In the genomic region with DNA sequence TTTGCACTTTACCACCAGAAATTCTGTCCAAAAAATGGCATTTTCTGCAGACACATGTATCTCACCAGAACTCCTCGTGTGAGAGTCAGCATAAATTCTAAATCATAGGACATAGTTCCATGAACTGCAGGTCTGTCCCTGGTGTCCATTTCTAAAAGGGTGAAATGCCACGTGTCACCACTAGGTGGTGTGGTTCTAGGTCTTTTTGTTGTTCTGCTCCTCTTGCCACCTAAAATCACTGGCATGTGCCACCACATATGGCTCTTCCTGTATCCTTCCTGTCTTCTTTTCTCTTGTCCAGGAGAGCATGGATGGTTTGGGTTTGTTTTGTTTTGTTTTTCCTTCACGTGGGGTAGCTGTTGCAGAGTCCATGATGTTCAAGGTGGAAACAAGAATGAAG, we compare ENCODE assay signal across 10 mouse cellular contexts. TPM values are rescaled to one million over a fixed set of nuclear protein-coding genes. Genes with fewer than 3 reads are reported as not detected.
DNase-seq lines count a peak whose midpoint lies in the region; ATAC-seq and TF ChIP-seq lines count a peak whose summit lies in the region.
"Had no signal": no experiment of that assay in that cellular context is flagged by ENCODE, and none has a peak within 500 bp of the region (broad histone marks: within the 10 kb centered on the region; RNA-seq: fewer than 3 reads in every experiment).

No protein-coding gene starts in this region.

- H3K27ac ChIP-seq in heart, embryonic 12.5 days (ENCODE audit: poor library complexity, severe bottlenecking) = no peak overlapping the region
- no peak overlapping the region for H3K27ac ChIP-seq in testis, adult 2 months (ENCODE audit: control insufficient read depth, insufficient read depth, low read depth, low read length)
- H3K27ac ChIP-seq in cerebellum, adult 2 months (ENCODE audit: insufficient read depth, low read length) = no peak overlapping the region
- no peak overlapping the region for H3K27ac ChIP-seq in midbrain, embryonic 14.5 days (replicated peaks; ENCODE audit: low read depth, low read length)
- H3K27ac ChIP-seq: heart, embryonic 15.5 days had no signal

- DNase-seq in heart, adult 8-10 months (ENCODE audit: low spot score) = peak; percentile 21
- DNase-seq in testis, postnatal 14 days (ENCODE audit: low spot score) = no peak
- DNase-seq in cerebellum, adult 2 months = peak; percentile 52 to 56
- peak; percentile 50 for DNase-seq in kidney, postnatal 10 days
- peak; percentile 69 for DNase-seq in midbrain, embryonic 14.5 days

- no peak overlapping the region for H3K4me3 ChIP-seq in heart, embryonic 12.5 days
- H3K4me3 ChIP-seq in testis, adult 2 months (ENCODE audit: control insufficient read depth, low read depth, low read length) = no peak overlapping the region
- no peak overlapping the region for H3K4me3 ChIP-seq in cerebellum, adult 2 months (replicated peaks; ENCODE audit: insufficient read depth, low read depth, low read length)
- no peak overlapping the region for H3K4me3 ChIP-seq in midbrain, embryonic 14.5 days (replicated peaks; ENCODE audit: low read depth, low read length)
- H3K4me3 ChIP-seq: heart, embryonic 15.5 days; megakaryocyte, embryonic 14.5 days had no signal

- no peaks in the 10 kb centered on the region for H3K36me3 ChIP-seq in heart, embryonic 12.5 days
- no peaks in the 10 kb centered on the region; the same call in 1 of the 2 replicates for H3K36me3 ChIP-seq in testis, adult 2 months (ENCODE audit: control insufficient read depth, insufficient read depth, low read length)
- peaks cover 70% of the 10 kb centered on the region for H3K36me3 ChIP-seq in midbrain, embryonic 14.5 days (ENCODE audit: control insufficient read depth, insufficient read depth, low read length)
- H3K36me3 ChIP-seq: heart, embryonic 15.5 days had no signal

- ATAC-seq in heart, embryonic 12.5 days (ENCODE audit: insufficient number of reproducible peaks, low FRiP score) = no peak
- no peak for ATAC-seq in midbrain, embryonic 14.5 days (ENCODE audit: low FRiP score, low TSS enrichment)
- no peak for ATAC-seq in CD4-positive, CD25-positive, alpha-beta regulatory T cell, adult 4 months

- no peak overlapping the region for H3K4me2 ChIP-seq in heart, embryonic 12.5 days
- H3K4me2 ChIP-seq in midbrain, embryonic 14.5 days (ENCODE audit: low read length) = no peak overlapping the region
- H3K4me2 ChIP-seq: heart, embryonic 15.5 days had no signal

- H3K9ac ChIP-seq in heart, embryonic 12.5 days = no peak overlapping the region
- no peak overlapping the region for H3K9ac ChIP-seq in midbrain, embryonic 14.5 days (replicated peaks; ENCODE audit: low read length)
- H3K9ac ChIP-seq: heart, embryonic 15.5 days had no signal

- peak; percentile 28; the same call in 1 of the 2 replicates for TF ChIP-seq CTCF in testis, adult 2 months (IDR thresholded peaks at IDR 0.05; ENCODE audit: control insufficient read depth, insufficient read depth, insufficient replicate concordance, low read depth, low read length)
- peak; percentile 57; the same call in 1 of the 2 replicates for TF ChIP-seq CTCF in cerebellum, adult 2 months (IDR thresholded peaks at IDR 0.05; ENCODE audit: borderline replicate concordance, insufficient read depth, low read depth, low read length)

- TF ChIP-seq POLR2A in testis, adult 2 months (IDR thresholded peaks at IDR 0.05; ENCODE audit: control insufficient read depth, low read depth, low read length) = no peak
- no peak for TF ChIP-seq POLR2A in cerebellum, adult 2 months (IDR thresholded peaks at IDR 0.05; ENCODE audit: borderline replicate concordance, insufficient read depth, low read length)

- peaks cover 7% of the 10 kb centered on the region; the same call in 1 of the 2 replicates for H3K27me3 ChIP-seq in heart, embryonic 12.5 days (replicated peaks)
- H3K27me3 ChIP-seq in testis, adult 2 months (ENCODE audit: control insufficient read depth, insufficient read depth, low read length) = no peaks in the 10 kb centered on the region
- no peaks in the 10 kb centered on the region for H3K27me3 ChIP-seq in cerebellum, adult 2 months (ENCODE audit: control insufficient read depth, insufficient read depth, low read length)
- no peaks in the 10 kb centered on the region for H3K27me3 ChIP-seq in midbrain, embryonic 14.5 days (ENCODE audit: control insufficient read depth, insufficient read depth, low read length)
- H3K27me3 ChIP-seq: megakaryocyte, embryonic 14.5 days had no signal

- WGBS in heart, embryonic 12.5 days = 17% methylated on average over 3 of the region's 3 CpGs
- 30% methylated on average over 3 of the region's 3 CpGs for WGBS in cerebellum, adult 2 months
- 16% methylated on average over 3 of the region's 3 CpGs for whole genome bisulfite sequencing in midbrain, embryonic 14.5 days

- no peaks in the 10 kb centered on the region for H3K4me1 ChIP-seq in heart, embryonic 12.5 days (replicated peaks)
- no peaks in the 10 kb centered on the region for H3K4me1 ChIP-seq in testis, adult 2 months (ENCODE audit: control insufficient read depth, insufficient read depth, low read length)
- no peaks in the 10 kb centered on the region for H3K4me1 ChIP-seq in cerebellum, adult 2 months (ENCODE audit: control insufficient read depth, insufficient read depth, low read length)
- no peaks in the 10 kb centered on the region for H3K4me1 ChIP-seq in midbrain, embryonic 14.5 days (ENCODE audit: control insufficient read depth, insufficient read depth, low read length)
- H3K4me1 ChIP-seq: heart, embryonic 15.5 days; megakaryocyte, embryonic 14.5 days had no signal

- no peaks in the 10 kb centered on the region for H3K9me3 ChIP-seq in heart, embryonic 12.5 days (replicated peaks)
- H3K9me3 ChIP-seq in midbrain, embryonic 14.5 days (ENCODE audit: control insufficient read depth, low read length) = no peaks in the 10 kb centered on the region
- H3K9me3 ChIP-seq: heart, embryonic 15.5 days had no signal

RNA-seq across cellular contexts. Expression of a gene that starts 42.7 kb away (rescaled TPM):
- total RNA-seq in heart, adult 8-10 months (2022) = 10 to 100 TPM; 23.8 to 32.9 (median 29.5) TPM
- polyA plus RNA-seq in heart, embryonic 12.5 days (2016; fragmentation: Nextera tagmentation; extraction: Ambion mirVana) = 125 and 131 TPM in 2 replicates
- polyA plus RNA-seq in testis, adult 2 months (2012; rRNA removed) = 3.9 and 4.0 TPM in 2 replicates
- polyA plus RNA-seq in cerebellum, adult 2 months (2012; rRNA removed) = 11.9 and 12.1 TPM in 2 replicates
- polyA plus RNA-seq in midbrain, embryonic 14.5 days (2014; fragmentation: Nextera tagmentation; extraction: Ambion mirVana) = 39.8 and 57.8 TPM in 2 replicates
- not detected for polyA plus RNA-seq in CD4-positive, CD25-positive, alpha-beta regulatory T cell, adult 4 months (2017; shearing (Covaris generic))
